Mouse (Mus musculus): ENCODE data around the gene Cfap97d1. TPM values are rescaled to one million over a fixed set of nuclear protein-coding genes. Genes with fewer than 3 reads are reported as not detected.
"Not testable (repeated sequence)": the region's sequence is repeated elsewhere in the genome, so short reads cannot be mapped to it uniquely, and the experiment has no call there.

Gene Cfap97d1
- polyA plus RNA-seq, 1 experiment = not detected

DNA sequence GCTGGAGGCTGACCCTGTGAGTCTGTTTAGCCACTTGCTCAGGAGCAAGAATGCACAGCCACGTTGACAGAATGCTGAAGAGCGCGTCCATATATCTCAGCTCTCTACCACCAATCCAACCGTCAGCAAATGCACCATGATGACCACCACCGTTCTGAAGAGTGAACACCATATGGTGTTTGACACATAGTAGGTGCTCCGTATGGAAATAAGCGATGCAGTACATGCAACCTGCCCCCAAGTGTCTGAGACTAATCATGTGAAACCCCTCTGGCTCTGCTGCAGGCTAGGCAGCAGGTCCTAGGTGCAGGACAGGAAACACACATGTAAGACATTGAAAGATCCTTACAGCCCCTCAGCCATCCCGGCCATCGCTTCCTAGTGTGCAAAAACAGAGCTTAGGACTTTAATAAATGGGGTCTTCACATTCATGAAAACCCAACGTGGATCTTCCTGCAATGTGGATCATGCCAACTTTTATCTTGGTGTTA is 603 bp upstream of the Cfap97d1 start:
- no peak overlapping the region for H3ac ChIP-seq (ENCODE audit: control insufficient read depth, insufficient read length)

DNA sequence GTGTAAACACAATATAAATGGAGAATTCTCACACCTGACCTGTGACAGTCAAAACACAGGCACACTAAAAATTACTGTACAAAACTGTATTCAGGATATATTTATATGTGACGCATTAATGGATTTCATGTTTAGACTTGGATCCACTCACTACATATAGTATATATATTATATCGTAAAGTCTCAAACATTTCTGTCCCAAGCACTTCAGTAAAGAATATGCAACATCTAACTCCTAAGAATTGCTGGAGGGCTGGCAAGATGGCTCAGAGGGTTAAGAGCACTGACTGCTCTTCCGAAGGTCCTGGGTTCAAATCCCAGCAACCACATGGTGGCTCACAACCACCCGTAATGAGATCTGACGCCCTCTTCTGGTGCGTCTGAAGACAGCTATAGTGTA is 1.4 kb downstream of the Cfap97d1 start:
- H3K4me3 ChIP-seq = peak overlapping the region; percentile 50
- H3K79me2 ChIP-seq (ENCODE audit: control insufficient read depth, insufficient read depth) = peaks cover 12% of the 10 kb centered on the region
- not testable (repeated sequence) for H3K4me2 ChIP-seq (ENCODE audit: low read depth); H3ac ChIP-seq (ENCODE audit: control insufficient read depth, insufficient read length); H3K36me3 ChIP-seq (ENCODE audit: control insufficient read depth, insufficient read depth)
- H3K27me3 ChIP-seq (ENCODE audit: control insufficient read depth, insufficient read depth, insufficient read length) = peaks cover 15% of the 10 kb centered on the region

More for the DNA sequence above, 603 bp upstream of the Cfap97d1 start:
- peaks cover 15% of the 10 kb centered on the region for H3K36me3 ChIP-seq (ENCODE audit: control insufficient read depth, insufficient read depth)
- H3K27me3 ChIP-seq (ENCODE audit: control insufficient read depth, insufficient read depth, insufficient read length) = peaks cover 6% of the 10 kb centered on the region
- peak overlapping the region; percentile 50 for H3K4me3 ChIP-seq
- no peak for TF ChIP-seq POLR2AphosphoS2 (IDR thresholded peaks at IDR 0.05; ENCODE audit: insufficient read length, low read depth)
- TF ChIP-seq TCF3 (IDR thresholded peaks at IDR 0.05; ENCODE audit: insufficient read length, low read depth) = no peak
- no peak for TF ChIP-seq TCF12 (IDR thresholded peaks at IDR 0.05; ENCODE audit: insufficient read depth, poor library complexity, severe bottlenecking)
- no peak for TF ChIP-seq MAX (IDR thresholded peaks at IDR 0.05; ENCODE audit: low read depth)
- TF ChIP-seq POLR2A (IDR thresholded peaks at IDR 0.05; ENCODE audit: insufficient read length, low read depth) = no peak
- no peak for TF ChIP-seq REST (IDR thresholded peaks at IDR 0.05; ENCODE audit: insufficient read depth, insufficient read length)
- TF ChIP-seq MYOG (IDR thresholded peaks at IDR 0.05; ENCODE audit: control insufficient read depth in 1 of 3, insufficient read depth in 1 of 3, insufficient read length in 2 of 3, low read depth in 2 of 3) = no peak
- no peak for TF ChIP-seq SRF (IDR thresholded peaks at IDR 0.05; ENCODE audit: control insufficient read depth, insufficient read length, low read depth)
- TF ChIP-seq USF1 (IDR thresholded peaks at IDR 0.05; ENCODE audit: low read depth) = no peak
- no peak for TF ChIP-seq MYOD1 (IDR thresholded peaks at IDR 0.05; ENCODE audit: control insufficient read depth in 1 of 3, insufficient read length in 2 of 3, low read depth in 2 of 3)
- no peak for TF ChIP-seq E2F4 (IDR thresholded peaks at IDR 0.05; ENCODE audit: insufficient read depth)
- peak overlapping the region; percentile 92 for H3K4me2 ChIP-seq (ENCODE audit: low read depth)
- peaks cover 12% of the 10 kb centered on the region for H3K79me2 ChIP-seq (ENCODE audit: control insufficient read depth, insufficient read depth)

DNA sequence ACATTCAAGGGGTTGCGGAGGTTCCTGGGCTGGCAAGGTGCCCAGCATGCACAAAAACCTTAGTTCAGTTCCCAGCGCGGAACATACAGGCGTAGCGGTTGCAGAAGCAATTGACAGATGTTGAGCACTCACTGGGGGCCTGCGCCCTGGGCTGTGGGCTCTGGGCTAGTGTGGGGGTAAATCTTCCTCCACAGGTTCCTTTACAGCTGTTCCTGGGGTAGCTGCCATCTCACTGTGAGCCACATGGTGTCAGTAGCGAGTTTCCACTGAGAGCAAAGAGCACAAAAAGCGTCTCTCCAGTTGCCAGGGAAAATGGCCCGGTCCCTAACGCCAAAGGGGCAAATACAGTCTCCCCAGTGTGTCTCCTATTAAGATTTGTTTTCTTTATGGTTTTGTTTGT is 1.9 kb downstream of the Cfap97d1 start:
- TF ChIP-seq MYOG (IDR thresholded peaks at IDR 0.05; ENCODE audit: control insufficient read depth in 1 of 3, insufficient read depth in 1 of 3, insufficient read length in 2 of 3, low read depth in 2 of 3) (peak in 2 of 3 experiments; percentile 59 to 61), MYOD1 (IDR thresholded peaks at IDR 0.05; ENCODE audit: control insufficient read depth in 1 of 3, insufficient read length in 2 of 3, low read depth in 2 of 3) (peak; percentile 10 to 61 (median 55)), REST (IDR thresholded peaks at IDR 0.05; ENCODE audit: insufficient read depth, insufficient read length) (no peak), MAX (IDR thresholded peaks at IDR 0.05; ENCODE audit: low read depth) (no peak), SRF (IDR thresholded peaks at IDR 0.05; ENCODE audit: control insufficient read depth, insufficient read length, low read depth) (peak; percentile 55)
- Histone ChIP-seq H3K4me2 (ENCODE audit: low read depth) (peak overlapping the region; percentile 18), H3K36me3 (ENCODE audit: control insufficient read depth, insufficient read depth) (no peaks in the 10 kb centered on the region), H3ac (ENCODE audit: control insufficient read depth, insufficient read length) (no peak overlapping the region), H3K27me3 (ENCODE audit: control insufficient read depth, insufficient read depth, insufficient read length) (peaks cover 21% of the 10 kb centered on the region), H3K4me3 (no peak overlapping the region), H3K79me2 (ENCODE audit: control insufficient read depth, insufficient read depth) (peaks cover 12% of the 10 kb centered on the region)

DNA sequence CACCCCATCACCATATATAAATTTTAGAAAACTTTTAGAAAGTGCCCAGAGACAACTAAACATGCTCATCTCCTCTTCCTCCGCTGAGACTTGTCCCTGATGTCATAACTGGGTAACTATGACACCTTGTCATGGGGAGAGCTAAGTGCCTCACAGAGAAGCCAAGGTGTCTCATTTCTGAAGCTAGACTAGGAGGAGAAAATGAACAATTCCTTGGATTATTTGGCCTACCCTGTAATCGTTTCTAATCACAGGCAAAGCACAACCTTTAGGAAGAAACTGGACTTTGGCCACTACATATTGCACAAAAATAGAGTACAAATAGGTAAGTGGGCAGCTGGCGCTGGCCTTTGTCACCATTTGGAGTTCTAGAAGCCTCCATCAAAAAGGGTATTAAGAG is 2.8 kb downstream of the Cfap97d1 start, which contains the start of gene Dusp3:
Gene Dusp3, minus strand, starts transcription at position 101 of the 400 bp plus-strand sequence.
- no peak for TF ChIP-seq USF1 (IDR thresholded peaks at IDR 0.05; ENCODE audit: low read depth)
- TF ChIP-seq TCF3 (IDR thresholded peaks at IDR 0.05; ENCODE audit: insufficient read length, low read depth) = no peak
- no peak for TF ChIP-seq REST (IDR thresholded peaks at IDR 0.05; ENCODE audit: insufficient read depth, insufficient read length)
- no peak for TF ChIP-seq MYOD1 (IDR thresholded peaks at IDR 0.05; ENCODE audit: control insufficient read depth in 1 of 3, insufficient read length in 2 of 3, low read depth in 2 of 3)
- no peaks in the 10 kb centered on the region for H3K36me3 ChIP-seq (ENCODE audit: control insufficient read depth, insufficient read depth)
- peaks cover 12% of the 10 kb centered on the region for H3K79me2 ChIP-seq (ENCODE audit: control insufficient read depth, insufficient read depth)
- H3ac ChIP-seq (ENCODE audit: control insufficient read depth, insufficient read length) = no peak within 1 kb of the TSS
- H3K4me3 ChIP-seq = no peak within 1 kb of the TSS
- H3K27me3 ChIP-seq (ENCODE audit: control insufficient read depth, insufficient read depth, insufficient read length) = peaks cover 26% of the 10 kb centered on the region
- H3K4me2 ChIP-seq (ENCODE audit: low read depth) = peak within 1 kb of the TSS; percentile 18

- no peaks in the 10 kb centered on the region for H3K79me2 ChIP-seq (ENCODE audit: control insufficient read depth, insufficient read depth)
- H3K4me3 ChIP-seq = no peak overlapping the region
- TF ChIP-seq MYOD1 (IDR thresholded peaks at IDR 0.05; ENCODE audit: control insufficient read depth in 1 of 3, insufficient read length in 2 of 3, low read depth in 2 of 3) (no peak), MAX (IDR thresholded peaks at IDR 0.05; ENCODE audit: low read depth) (no peak), POLR2AphosphoS2 (IDR thresholded peaks at IDR 0.05; ENCODE audit: insufficient read length, low read depth) (no peak), MYOG (IDR thresholded peaks at IDR 0.05; ENCODE audit: control insufficient read depth in 1 of 3, insufficient read depth in 1 of 3, insufficient read length in 2 of 3, low read depth in 2 of 3) (no peak), POLR2A (IDR thresholded peaks at IDR 0.05; ENCODE audit: insufficient read length, low read depth) (no peak), USF1 (IDR thresholded peaks at IDR 0.05; ENCODE audit: low read depth) (no peak), REST (IDR thresholded peaks at IDR 0.05; ENCODE audit: insufficient read depth, insufficient read length) (no peak), E2F4 (IDR thresholded peaks at IDR 0.05; ENCODE audit: insufficient read depth) (no peak), SRF (IDR thresholded peaks at IDR 0.05; ENCODE audit: control insufficient read depth, insufficient read length, low read depth) (no peak), TCF3 (IDR thresholded peaks at IDR 0.05; ENCODE audit: insufficient read length, low read depth) (no peak), TCF12 (IDR thresholded peaks at IDR 0.05; ENCODE audit: insufficient read depth, poor library complexity, severe bottlenecking) (no peak), CEBPB (IDR thresholded peaks at IDR 0.05; ENCODE audit: insufficient read depth, poor library complexity, severe bottlenecking) (no peak)
- H3K4me2 ChIP-seq (ENCODE audit: low read depth) = no peak overlapping the region
- peaks cover 41% of the 10 kb centered on the region for H3K27me3 ChIP-seq (ENCODE audit: control insufficient read depth, insufficient read depth, insufficient read length)
- no peaks in the 10 kb centered on the region for H3K36me3 ChIP-seq (ENCODE audit: control insufficient read depth, insufficient read depth)
- H3ac ChIP-seq (ENCODE audit: control insufficient read depth, insufficient read length) = no peak overlapping the region
These were observed 6.2 kb downstream of the Cfap97d1 start for GRCm38 (mm10) chr11:101990244-101990643.

All from myocyte (in vitro differentiated cells).